Mouse (Mus musculus) ovary, adult 10 weeks (tissue): ENCODE data around the gene Rbm42. TPM values are rescaled to one million over a fixed set of nuclear protein-coding genes. Genes with fewer than 3 reads are reported as not detected.

ENCODE experiments used
- polyA plus RNA-seq: library from polyadenylated mRNA; stranded (reverse); fragments of 350-450 nt; fragmentation: Illumina TruSeq; extraction: RNeasy Lipid Tissue Mini Kit (QIAGEN cat#74804); gene quantifications from one replicate; pipeline ENCODE4 v1.2.3, GENCODE M21; 2014

Rbm42 gene
- polyA plus RNA-seq = not detected

GRCm38 (mm10) chr7:30649591-30650540, at the start of gene Rbm42:
Gene Rbm42, minus strand, starts transcription at chr7:30650317.

GRCm38 (mm10) chr7:30698589-30698988, 48.5 kb upstream of the Rbm42 start, which contains the start of gene 2200002J24Rik:
Gene 2200002J24Rik, plus strand, starts transcription at chr7:30698926.

GRCm38 (mm10) chr7:30671480-30671879, 21.4 kb upstream of the Rbm42 start, which contains the start of gene Pmis2:
Gene Pmis2, minus strand, starts transcription at chr7:30671605.

GRCm38 (mm10) chr7:30664529-30665200, 14.5 kb upstream of the Rbm42 start, which contains the start of gene Haus5:
Gene Haus5, minus strand, starts transcription at chr7:30664994.

GRCm38 (mm10) chr7:30635752-30636151, 14.4 kb downstream of the Rbm42 start, which contains the start of gene Etv2:
Gene Etv2, minus strand, starts transcription at chr7:30635852.

GRCm38 (mm10) chr7:30625530-30626384, 24.4 kb downstream of the Rbm42 start, which contains the start of gene Cox6b1:
Gene Cox6b1, minus strand, starts transcription at chr7:30626151.

GRCm38 (mm10) chr7:30612654-30613402, 37.3 kb downstream of the Rbm42 start, which contains the start of gene Upk1a:
Gene Upk1a, minus strand, starts transcription at chr7:30612847.

GRCm38 (mm10) chr7:30598786-30599185, 51.3 kb downstream of the Rbm42 start, which contains the start of gene Zbtb32:
Gene Zbtb32, minus strand, starts transcription at chr7:30598909.

Other genes with a start within 250 kb of the Rbm42 start
- gene Tyrobp, start 236.6 kb downstream of the Rbm42 start, polyA plus RNA-seq = 5.6 TPM
- gene Hcst, start 230.5 kb downstream of the Rbm42 start, polyA plus RNA-seq = not detected
- gene Nfkbid, start 228.6 kb downstream of the Rbm42 start, polyA plus RNA-seq = 0.23 TPM
- 0.63 TPM for gene Aplp1, start 204.8 kb downstream of the Rbm42 start, polyA plus RNA-seq
- gene Kirrel2, start 192.6 kb downstream of the Rbm42 start, polyA plus RNA-seq = not detected
- gene Nphs1, start 192.0 kb downstream of the Rbm42 start, polyA plus RNA-seq = not detected
- not detected for gene Prodh2, start 156.7 kb downstream of the Rbm42 start, polyA plus RNA-seq
- gene Arhgap33, start 115.3 kb downstream of the Rbm42 start, polyA plus RNA-seq = 0.23 TPM
- 22.5 TPM for gene Hspb6, start 98.1 kb downstream of the Rbm42 start, polyA plus RNA-seq
- gene Proser3, start 98.0 kb downstream of the Rbm42 start, polyA plus RNA-seq = 2.0 TPM
- 5.0 TPM for gene Lin37, start 90.5 kb downstream of the Rbm42 start, polyA plus RNA-seq
- 8.5 TPM for gene U2af1l4, start 87.0 kb downstream of the Rbm42 start, polyA plus RNA-seq
- gene Gm49396, start 87.0 kb downstream of the Rbm42 start, polyA plus RNA-seq = 1.1 TPM
- gene Psenen, start 86.7 kb downstream of the Rbm42 start, polyA plus RNA-seq = 24.5 TPM
- gene Igflr1, start 84.9 kb downstream of the Rbm42 start, polyA plus RNA-seq = not detected
- gene Kmt2b, start 61.6 kb downstream of the Rbm42 start, polyA plus RNA-seq = 4.7 TPM
- gene Zbtb32, start 51.4 kb downstream of the Rbm42 start, polyA plus RNA-seq = not detected
- 0.34 TPM for gene Upk1a, start 37.5 kb downstream of the Rbm42 start, polyA plus RNA-seq
- 586 TPM for gene Cox6b1, start 24.2 kb downstream of the Rbm42 start, polyA plus RNA-seq
- gene Etv2, start 14.5 kb downstream of the Rbm42 start, polyA plus RNA-seq = not detected
- gene Haus5, start 14.7 kb upstream of the Rbm42 start, polyA plus RNA-seq = 1.1 TPM
- gene Pmis2, start 21.3 kb upstream of the Rbm42 start, polyA plus RNA-seq = not detected
- gene 2200002J24Rik, start 48.6 kb upstream of the Rbm42 start, polyA plus RNA-seq = not detected
- gene Atp4a, start 61.9 kb upstream of the Rbm42 start, polyA plus RNA-seq = not detected
- gene Tmem147, start 79.2 kb upstream of the Rbm42 start, polyA plus RNA-seq = 12.8 TPM
- gene Gapdhs, start 93.4 kb upstream of the Rbm42 start, polyA plus RNA-seq = not detected
- 1.2 TPM for gene Sbsn, start 101.2 kb upstream of the Rbm42 start, polyA plus RNA-seq
- gene Dmkn, start 113.4 kb upstream of the Rbm42 start, polyA plus RNA-seq = 16.0 TPM
- not detected for gene Krtdap, start 137.6 kb upstream of the Rbm42 start, polyA plus RNA-seq
- gene Ffar2, start 173.5 kb upstream of the Rbm42 start, polyA plus RNA-seq = 0.23 TPM
- not detected for gene Ffar3, start 205.9 kb upstream of the Rbm42 start, polyA plus RNA-seq
- gene Ffar1, start 211.2 kb upstream of the Rbm42 start, polyA plus RNA-seq = not detected
- 4.0 TPM for gene Cd22, start 230.0 kb upstream of the Rbm42 start, polyA plus RNA-seq